Mouse (Mus musculus): ENCODE results near the gene Rab3a.

Gene Rab3a

GRCm38 (mm10) chr8:70801156-70801555 lies 46.7 kb downstream of the Rab3a start:
- no peak for DNase-seq (ENCODE audit: low spot score)

GRCm38 (mm10) chr8:70801830-70802229 lies 47.4 kb downstream of the Rab3a start:
- DNase-seq (ENCODE audit: low spot score): no peak

- no peak for DNase-seq (ENCODE audit: low spot score)
These were observed 48.5 kb downstream of the Rab3a start for GRCm38 (mm10) chr8:70802786-70803510.

- no peak for DNase-seq (ENCODE audit: low spot score)
These were observed 49.4 kb downstream of the Rab3a start for GRCm38 (mm10) chr8:70803761-70804480.

GRCm38 (mm10) chr8:70804481-70805206 lies 50.2 kb downstream of the Rab3a start, which contains the start of gene Mast3:
TSS of gene Mast3 (minus strand) at chr8:70805054.
- no peak for DNase-seq (ENCODE audit: low spot score)

GRCm38 (mm10) chr8:70806541-70806940 lies 52.1 kb downstream of the Rab3a start:
- no peak for DNase-seq (ENCODE audit: low spot score)

- DNase-seq (ENCODE audit: low spot score): no peak
These were observed 52.8 kb downstream of the Rab3a start for GRCm38 (mm10) chr8:70807304-70807703.

- no peak for DNase-seq (ENCODE audit: low spot score)
These were observed 53.8 kb downstream of the Rab3a start, which contains the start of gene Il12rb1 for GRCm38 (mm10) chr8:70808239-70808638. TSS of gene Il12rb1 (plus strand) at chr8:70808449.
